Mouse (Mus musculus) left cerebral cortex, postnatal 4 days (tissue): ENCODE results near the gene Atp2c1. TPM values are rescaled to one million over a fixed set of nuclear protein-coding genes. Genes with fewer than 3 reads are reported as not detected.

Experiments
- DNase-seq: peaks from one replicate; pipeline ENCODE4 v3.0.0-alpha.2; 2022
- intact Hi-C: fragments of 180-260 bp; cut with DNase I; formaldehyde crosslinking; loops from one replicate; pipeline ENCODE4 v1.15.1; 2025
- total RNA-seq, 2 experiments: library from RNA; stranded (reverse); gene quantifications; 2 replicates each; pipeline ENCODE4 v1.2.3; 2021

Gene Atp2c1
- 100 to 1,000 TPM; 223 to 242 TPM for total RNA-seq

DNA sequence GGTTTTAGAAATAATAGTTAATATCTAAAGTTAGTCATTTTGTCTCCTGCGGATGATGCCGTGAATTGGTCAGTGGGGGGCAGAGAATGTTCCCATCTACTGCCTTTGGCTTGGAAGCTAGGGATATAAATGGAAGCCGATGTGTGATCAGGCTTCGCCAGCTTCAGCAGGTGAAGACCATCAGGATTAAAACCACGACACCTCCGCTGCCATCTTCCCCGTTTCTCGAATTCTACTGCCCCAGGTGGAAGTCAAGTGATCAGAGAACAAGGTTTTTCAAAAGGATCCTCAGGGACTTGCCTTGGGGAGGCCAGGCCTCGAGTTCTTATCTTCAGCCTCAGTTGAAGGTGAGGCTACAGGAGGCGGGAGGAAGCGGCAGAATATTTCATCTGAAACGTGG is at the start of gene Atp2c1:
Gene Atp2c1 (minus strand): TSS at position 101 of the 400 bp plus-strand sequence.
- intact Hi-C loops, result no loop called here
- no peak for DNase-seq

DNA sequence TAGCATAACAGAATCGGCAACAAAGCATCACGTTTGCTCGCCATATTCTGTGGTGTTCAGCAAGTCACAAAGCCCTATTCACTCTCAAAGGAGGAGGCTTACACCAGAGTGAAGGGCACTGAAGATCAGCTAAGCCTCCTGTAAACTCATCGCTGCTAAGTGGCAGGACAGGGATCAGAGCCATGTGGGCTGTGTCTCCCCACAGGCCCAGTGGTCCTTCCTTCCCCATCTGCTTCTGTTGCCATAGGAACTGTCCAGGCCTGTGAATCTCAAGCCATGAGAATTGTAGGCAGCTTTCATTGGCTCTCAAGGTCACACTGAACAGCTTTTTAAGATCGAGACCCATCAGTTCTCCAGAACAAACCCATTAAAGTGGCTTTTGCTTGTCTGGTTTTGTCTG is 30.3 kb upstream of the Atp2c1 start:
- peak; percentile 40 for DNase-seq
- intact Hi-C loops, result no loop called here

DNA sequence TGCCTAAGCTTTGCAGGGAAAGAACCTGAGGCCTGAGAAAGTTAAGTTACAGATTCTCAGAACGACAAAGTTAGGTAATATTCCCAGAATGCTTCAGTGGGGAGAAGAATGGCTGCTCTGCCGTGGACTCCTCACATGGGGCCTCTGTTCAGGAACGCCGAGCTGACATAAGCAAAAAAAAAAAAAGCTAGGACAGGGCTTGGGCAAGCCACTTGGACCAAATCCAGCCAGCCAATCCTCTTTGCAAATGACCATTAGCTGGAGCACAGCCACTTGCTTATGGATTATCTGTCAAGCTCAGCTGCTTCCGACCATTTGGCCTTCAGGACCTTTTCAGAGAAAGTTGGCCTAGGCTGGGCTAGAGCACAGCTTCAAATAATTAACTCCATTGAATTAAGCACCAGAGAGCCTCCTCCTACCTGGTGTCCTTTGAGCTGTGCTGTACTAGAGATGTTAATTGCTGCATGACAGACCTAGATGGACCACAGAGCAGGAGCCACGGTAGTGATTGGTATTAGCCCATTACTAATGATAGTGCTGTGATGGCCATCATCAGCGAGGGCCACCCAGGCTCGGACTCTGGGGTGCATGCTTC is 29.1 kb upstream of the Atp2c1 start:
- intact Hi-C loops, result no loop called here
- peak; percentile 53 for DNase-seq

DNA sequence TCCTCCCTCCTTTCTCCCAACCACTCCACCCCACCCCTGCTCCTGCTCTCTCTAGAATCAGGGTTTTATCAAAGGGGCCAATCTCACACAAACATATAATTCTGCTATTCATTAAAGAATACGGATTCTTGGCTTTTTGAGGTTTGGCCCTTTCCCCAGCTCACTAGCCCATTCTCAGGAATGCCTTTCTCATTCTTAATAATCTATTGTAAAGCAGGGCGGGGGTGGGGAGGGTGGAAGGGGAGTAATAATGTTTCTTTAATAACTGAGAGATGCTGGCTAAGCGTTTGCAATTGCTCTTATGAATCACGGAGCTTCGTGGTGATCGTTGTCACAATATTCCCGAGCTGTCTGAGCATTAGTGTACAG is 27.3 kb upstream of the Atp2c1 start:
- no peak for DNase-seq
- intact Hi-C loops, result no loop called here

DNA sequence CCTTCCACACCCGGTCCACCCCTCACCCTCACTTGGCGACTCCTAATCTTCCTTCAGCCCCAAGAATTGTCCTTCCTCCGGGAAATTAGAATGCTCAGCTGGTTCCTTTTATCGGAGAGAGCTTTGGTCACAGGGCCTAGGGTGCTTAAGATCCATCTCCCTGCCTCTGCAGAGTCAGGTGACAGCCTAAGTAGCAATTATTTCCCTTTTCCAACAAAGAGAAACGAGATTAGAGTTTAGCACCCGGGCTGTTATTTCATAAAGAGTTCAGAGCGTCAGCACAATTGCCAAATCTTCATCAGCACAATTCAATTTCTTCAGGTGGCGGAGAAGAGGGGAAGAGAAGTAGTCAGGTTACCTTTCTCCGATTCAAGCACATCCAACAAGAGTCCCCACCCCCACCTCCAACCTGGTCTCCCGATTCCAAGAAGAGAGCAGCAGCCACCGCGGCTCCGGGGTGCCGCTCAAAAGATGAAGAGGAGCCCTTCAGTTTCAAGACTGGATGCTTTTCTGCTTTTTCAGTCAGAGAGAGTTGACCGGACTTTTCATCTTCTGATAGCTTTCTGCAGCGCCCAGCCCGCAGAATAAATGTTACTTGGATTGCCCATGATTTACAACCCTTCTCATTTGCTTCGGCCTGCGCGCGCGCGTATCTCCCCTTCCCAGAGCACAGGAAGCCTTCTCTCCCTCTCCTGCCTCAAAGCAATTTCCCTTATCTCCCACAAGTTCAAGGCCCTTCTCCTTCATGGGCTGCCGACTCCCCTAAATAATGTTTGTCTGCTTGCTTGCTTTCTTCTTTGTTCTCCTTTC is 26.7 kb upstream of the Atp2c1 start:
- intact Hi-C loops, result no loop called here
- DNase-seq, result no peak

DNA sequence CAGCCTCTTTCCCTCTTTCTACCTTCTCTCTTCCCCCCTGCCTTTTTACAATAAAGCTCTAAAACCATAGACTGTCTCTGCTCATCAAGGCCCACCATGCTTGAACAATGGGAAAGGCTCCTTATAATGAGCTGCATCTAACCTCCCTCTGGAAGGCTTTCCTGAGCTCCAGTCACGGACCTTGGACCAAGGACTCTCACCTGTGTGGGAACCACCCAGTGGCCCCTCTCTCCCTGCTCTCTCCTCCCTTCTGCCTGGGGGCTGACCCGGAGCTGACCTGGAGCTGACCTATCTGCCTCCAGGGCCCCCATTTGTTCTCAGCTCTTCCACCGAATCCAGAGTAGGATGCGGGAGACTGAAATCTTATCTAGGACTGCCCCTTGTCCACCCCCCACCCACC is 24.3 kb upstream of the Atp2c1 start:
- no peak for DNase-seq
- intact Hi-C loops, result no loop called here

DNA sequence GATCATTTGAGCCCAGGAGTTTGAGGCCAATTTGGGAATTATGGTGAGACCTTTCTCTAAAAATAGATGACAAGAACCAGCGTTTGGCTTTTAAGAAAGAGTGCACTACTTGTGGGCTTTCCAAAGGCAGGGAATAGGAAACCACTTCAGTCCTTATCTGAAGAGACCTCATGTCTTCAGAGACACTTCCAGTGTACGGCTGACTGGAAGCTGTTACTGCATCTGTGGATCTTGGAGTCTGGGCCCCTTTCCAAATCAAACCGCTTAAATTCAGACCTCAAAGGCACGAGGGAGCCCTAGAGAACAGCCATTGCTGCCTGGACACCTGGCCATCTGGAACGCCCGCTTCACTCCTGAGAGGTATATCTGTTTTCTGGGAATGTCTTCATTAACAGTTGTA is 22.0 kb upstream of the Atp2c1 start:
- DNase-seq, result no peak
- intact Hi-C loops, result no loop called here

DNA sequence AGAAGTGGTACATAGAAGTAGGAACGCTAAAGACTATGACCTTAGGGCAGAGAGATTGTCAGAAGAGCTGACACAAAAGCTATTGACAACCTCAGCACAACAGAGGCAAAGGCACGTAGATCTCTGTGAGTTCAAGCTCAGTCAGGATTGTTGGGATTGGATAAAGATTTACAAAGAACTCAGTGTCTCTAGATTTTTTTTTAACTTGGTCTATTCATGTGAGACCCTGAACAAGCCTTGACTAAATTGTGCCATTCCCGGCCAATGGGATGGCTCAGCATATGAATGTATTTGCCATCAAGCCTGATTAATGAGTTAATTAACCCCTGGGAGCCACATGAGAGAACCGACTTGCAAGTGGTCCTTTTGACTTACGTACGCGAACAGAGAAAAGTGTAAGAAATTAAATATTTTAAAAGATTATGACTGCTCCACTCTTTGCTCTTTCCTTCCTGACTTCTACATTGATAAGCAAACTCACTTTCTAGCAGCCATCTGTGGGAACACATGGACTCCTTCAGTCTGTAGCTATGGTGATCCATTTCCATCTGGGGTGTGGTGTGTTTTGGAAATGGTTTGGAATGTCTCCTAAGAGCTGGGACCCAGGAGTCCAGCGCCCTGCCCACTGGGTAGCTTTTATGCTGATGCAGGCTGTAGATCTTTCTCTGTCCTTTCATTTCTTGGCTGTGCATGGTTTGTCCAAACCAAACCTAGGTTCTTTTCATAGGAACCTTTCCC is 17.1 kb upstream of the Atp2c1 start:
- DNase-seq, result no peak
- intact Hi-C loops, result no loop called here

DNA sequence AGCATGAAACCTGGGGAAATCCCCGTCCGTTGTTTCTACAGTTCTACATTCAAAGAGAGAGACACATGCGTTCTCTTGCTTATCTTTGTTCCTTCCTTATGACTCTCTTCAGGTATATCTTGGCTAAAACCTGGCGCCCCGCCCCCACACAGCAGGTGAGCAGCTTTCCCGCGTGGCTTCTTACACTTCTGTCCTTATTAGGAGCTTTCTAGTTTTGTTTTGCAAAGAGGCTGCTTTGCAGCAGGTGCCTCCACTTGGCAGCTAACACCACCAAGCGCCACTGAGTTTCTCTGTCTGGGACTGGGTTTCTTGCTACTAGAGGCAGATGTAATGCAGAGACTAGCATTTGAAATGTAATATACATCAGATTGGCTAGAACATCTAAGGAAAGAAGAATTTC is 10.4 kb upstream of the Atp2c1 start:
- no peak for DNase-seq
- intact Hi-C loops, result no loop called here

DNA sequence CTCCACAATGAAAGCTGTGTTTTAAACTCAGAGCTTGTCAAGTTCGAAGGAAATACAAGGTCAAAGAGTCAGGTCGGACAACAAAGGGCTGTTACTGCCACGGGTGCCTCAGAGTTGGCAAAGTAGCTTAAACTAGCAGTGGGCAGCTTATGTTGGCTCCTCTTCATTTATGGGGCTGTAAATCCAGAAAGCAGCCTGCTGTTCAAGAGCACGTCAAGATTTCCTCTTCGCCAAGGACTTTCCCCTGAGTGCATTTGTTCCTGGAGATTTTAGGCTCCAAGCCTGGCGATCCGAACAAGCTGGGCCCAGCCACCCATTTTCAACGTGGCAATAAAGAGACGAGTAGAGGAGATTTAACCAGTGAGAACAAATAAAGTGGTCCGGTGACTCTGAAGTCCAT is 9.8 kb upstream of the Atp2c1 start:
- intact Hi-C loops, result no loop called here
- DNase-seq, result no peak

DNA sequence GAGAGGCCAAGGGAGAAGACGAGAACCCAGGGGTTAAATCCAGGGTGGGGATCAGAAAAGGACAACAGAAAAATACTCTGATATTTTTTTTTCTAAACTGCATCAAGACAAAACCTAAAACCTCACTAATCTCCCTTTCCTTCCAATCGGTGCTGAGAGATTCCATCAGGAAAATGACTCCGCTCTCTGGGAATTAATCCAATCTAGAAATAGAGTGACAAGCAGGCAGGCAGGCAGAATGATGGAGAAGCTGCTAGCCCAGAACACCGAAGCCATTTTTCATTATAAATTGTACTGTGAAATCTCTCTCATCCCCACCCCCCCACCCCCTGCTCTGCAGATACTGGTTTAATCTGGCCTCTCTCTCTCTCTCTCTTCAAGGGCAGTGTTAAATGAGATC is 1.8 kb downstream of the Atp2c1 start:
- no peak for DNase-seq
- intact Hi-C loops, result no loop called here

DNA sequence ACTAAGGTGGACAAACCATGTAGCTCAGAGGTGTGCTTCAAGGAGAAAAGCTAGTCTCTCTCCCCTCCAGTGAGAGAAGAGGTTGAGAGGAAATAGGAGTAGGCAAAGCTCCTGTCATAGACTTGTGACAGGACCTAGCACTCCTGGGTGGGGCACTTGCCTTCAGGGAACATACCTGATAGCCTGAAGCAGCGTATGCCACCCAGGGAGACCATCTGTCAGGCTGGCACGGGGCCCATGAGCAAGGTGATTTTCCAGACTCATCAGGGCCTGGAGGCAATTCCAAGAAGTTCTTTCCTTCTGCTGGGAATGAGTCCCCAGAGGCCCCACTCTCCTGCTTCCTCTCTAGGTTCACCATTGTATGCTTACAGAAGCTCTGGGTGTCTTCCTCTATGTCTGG is 4.1 kb downstream of the Atp2c1 start:
- intact Hi-C loops, result no loop called here
- DNase-seq, result no peak

DNA sequence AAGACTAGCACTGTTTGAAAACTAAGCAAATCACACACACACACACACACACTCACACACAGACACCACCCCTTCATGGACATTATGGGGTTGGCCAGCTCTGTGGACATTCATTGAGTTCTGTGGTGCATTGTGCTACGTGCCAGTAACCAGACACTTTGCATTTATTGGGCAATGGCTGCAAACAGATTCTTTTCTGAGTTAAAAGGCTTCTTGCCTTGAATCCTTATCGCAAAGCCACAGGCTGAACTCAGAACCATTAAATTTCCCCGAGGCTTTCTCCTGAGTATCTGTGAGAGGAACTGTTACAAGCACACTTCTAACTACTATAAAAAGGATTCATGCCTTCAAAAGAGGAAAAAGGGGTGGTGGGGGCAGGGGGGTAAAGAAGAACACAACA is 5.1 kb downstream of the Atp2c1 start:
- DNase-seq, result no peak
- intact Hi-C loops, result no loop called here

DNA sequence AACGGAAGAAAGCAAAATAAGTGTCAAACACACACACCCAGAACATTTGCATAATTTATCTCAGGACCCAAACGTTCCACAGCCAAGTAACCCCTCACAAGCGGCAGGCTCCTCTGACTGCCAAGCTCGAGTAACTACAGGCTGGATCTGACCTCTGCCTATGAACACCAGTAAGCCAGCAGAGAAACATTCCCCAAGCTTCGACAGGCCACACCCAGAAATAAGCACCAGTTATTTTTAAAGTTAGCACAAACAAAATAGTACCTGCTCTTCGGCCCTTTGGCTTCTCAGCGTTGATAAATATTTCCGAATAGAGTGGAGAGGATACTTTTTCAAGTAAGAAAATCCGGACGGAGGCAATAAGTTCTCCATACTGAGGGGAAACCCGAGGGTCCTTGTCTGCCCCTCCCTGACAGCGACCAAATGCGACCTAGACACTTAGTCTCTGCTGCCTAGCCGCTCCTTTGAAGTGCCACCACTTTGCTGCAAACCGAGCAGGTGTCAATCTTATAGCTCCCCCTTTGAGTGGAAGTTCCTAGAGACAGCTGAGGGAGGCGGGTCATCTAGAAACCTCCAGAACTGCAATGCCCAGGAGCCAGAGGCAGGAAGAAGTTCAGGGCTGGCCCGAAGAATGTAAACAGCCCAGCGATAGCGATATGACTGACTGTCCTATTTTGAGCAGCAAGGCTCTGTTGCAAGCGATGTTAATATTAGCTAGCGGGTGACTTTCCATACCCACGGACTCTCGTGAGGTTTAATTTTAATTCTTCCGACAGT is 6.2 kb downstream of the Atp2c1 start:
- intact Hi-C loops, result no loop called here
- no peak for DNase-seq

DNA sequence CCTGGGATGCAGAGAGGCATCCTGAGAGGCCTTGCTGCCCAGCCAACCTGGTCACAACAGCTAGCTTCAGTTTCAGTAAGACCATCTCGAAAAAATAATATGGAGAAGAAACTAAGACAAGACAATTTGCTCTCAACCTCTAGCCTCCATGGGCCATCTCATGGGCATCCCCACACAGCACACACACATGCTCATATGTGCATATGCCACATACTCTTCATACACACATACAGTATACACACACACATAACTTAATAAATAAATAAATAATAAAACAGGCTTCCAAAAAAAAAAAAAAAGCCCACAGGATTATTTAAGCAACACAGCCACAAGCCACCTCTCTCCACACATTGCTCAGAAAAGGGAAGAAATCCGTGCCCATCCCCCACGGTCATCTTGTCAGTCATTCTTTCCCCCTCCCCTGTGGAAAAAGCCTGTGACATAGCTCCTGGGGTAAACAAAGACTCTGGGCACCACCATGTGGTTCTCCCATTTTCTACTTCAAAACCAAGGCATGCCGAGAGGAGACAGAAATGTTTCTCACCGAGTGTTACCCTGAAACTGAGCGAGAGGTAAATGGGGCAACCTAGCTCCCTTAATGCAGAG is 7.7 kb downstream of the Atp2c1 start:
- no peak for DNase-seq

DNA sequence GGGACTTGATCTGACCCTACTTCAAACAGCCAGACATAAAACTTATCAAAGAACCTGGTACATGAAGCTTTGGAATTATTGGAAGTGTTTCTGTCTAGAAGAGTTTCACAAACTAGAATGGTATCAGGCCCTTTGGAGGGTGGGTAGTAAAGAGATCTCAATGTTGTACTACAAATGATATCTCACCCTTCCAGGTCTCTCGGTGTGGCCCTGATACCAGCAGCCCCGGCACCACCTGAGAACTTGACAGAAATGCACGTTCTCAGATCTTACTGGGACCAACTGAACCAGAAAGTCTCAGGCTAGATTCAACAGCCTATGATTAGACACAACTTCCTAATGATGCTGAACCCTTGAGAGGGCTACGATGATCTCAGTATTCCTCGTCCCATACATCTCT is 23.4 kb downstream of the Atp2c1 start:
- no peak for DNase-seq
- intact Hi-C loops, result no loop called here

More for the DNA sequence above, 7.7 kb downstream of the Atp2c1 start:
- intact Hi-C loops, result no loop called here

DNA sequence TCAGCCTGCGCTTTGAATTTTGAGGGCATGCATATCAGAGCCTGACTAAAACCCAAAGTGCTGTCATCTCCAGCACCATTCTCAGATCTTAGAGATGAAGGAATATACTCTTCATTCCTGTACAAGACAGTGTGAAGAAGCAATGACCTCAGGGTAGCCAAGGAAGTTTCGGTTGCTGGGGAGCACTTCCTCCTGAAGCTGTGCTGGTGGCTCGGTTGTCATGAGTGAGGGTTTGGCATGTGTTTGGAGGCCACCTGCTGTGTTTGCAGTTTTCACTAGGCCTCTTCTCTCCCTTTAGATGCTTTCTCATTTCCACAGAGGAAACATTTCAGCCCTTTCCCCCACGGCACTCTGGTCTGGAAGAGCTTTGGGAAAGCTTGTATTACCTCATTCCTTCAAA is 24.7 kb downstream of the Atp2c1 start:
- intact Hi-C loops, result no loop called here
- DNase-seq, result no peak

DNA sequence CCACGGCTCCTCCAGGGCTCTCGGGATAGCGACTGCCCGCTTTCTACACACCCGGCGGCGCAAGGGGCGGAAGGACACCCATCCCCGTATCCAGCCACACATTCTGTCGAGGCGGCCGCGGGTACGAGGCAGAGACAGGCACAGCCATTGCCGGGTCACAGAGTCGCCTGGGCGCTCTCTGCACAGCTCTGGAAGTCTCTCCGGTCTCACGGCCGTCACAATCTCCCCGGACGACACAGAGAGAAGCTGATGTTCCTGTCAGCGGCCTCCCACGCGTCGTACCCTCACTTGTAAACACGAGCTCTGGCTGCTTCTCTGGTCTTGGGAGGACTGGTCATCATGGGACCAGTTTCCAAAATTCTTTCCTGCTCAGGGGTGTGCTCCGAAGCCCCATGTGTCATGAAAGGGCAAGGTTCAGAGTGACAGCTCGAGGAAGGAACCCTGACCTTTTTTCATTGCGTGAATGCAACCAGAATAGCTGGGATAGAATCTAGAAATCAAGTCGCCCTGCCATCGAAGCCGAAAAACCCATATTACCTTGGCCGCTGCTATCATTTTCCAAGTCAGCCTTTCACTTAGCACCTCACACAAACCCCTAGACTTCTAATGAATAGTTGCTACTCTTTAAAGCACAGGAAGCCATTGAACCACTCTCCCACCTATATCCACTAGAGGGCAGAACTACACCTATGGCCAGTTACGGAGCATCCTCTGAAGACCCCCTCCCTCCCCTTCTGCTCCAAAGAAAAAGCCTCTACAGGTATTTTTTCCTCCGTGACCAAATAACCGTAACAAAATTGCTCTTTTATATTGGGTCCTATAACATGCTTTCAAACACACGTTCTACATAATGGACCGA is 31.6 kb downstream of the Atp2c1 start:
- DNase-seq, result peak; percentile 47
- intact Hi-C loops, result loop anchor here (5.0 to 10.0 kb wide), 4 partner anchors 122 to 619 kb away; no protein-coding TSS in a partner anchor

DNA sequence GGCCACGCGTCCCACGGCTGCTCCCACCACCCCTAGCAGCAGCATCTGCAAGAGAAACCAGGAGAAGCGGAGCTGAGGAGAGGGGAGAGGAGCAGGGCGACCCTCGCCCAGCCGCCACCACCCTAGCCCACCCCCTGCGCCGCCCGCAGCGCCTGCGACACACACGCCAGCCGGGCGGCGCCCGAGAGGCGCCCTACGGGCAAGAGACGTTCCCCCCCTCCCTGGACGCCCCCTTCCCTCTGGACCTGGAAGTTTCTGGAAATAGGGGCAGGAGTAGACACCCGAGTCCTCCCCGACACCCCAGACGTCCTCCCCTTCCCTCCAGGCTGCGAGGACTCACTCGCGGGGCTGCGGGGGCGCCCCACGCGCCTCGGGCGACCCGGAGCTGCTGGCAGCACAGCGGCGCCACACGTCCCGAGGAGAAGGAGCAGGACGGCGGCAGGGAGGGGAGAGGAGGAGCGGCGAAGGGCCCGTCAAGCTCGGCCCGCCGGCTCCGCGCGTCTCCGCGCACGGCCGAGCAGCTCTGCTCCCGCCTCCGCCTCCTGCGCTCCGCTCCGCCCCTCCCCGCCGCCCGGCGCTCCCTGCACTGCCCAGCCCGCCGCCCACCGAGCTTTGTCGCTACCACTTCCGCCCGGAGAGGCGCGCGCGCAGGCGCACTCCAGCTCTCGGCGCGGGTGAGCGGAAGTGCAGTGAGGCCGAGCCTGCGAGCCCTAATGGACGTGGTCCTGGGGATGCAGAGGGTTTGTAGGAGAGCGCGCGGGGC is 32.4 kb downstream of the Atp2c1 start:
- intact Hi-C loops, result loop anchor here (5.0 to 10.0 kb wide), 4 partner anchors 123 to 620 kb away; no protein-coding TSS in a partner anchor
- DNase-seq, result peak; percentile 98
